ENCODE assay signal across 9 mouse cellular contexts in the genomic region with DNA sequence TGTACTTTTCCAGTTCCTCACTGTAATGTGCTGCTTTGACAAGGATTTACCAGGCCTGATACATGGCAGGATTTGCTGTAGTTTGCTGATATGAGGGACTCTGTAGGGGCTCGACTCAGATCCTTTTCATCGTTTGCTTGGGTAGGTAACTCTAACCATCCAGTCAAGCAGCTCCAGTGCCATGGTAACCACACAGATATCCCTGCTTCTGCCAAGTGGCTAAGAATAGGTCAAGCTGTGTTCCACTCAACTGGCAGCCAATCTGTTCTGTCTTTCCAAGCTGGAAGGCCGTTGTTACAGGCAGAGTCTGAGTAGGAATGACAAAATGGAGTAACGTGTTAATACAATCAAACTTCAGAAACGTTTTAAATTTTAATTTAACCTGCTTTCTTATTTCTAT.
DNase-seq lines count a peak whose midpoint lies in the region; ATAC-seq lines count a peak whose summit lies in the region.
"Had no signal": no experiment of that assay in that cellular context is flagged by ENCODE, and none has a peak within 500 bp of the region (broad histone marks: within the 10 kb centered on the region; RNA-seq: fewer than 3 reads in every experiment).

No protein-coding gene starts in this region.

- no peaks in the 10 kb centered on the region for H3K4me1 ChIP-seq in heart, embryonic 11.5 days (ENCODE audit: control insufficient read depth, insufficient read depth, low read length)
- H3K4me1 ChIP-seq in embryonic facial prominence, embryonic 10.5 days: 0 out of 2 replicates have a peak, but pooled peaks cover 2% of the 10 kb centered on the region
- H3K4me1 ChIP-seq in limb, embryonic 10.5 days: no peaks in the 10 kb centered on the region
- H3K4me1 ChIP-seq: limb, embryonic 13.5 days had no signal

- no peak for ATAC-seq in heart, embryonic 11.5 days (replicated peaks; ENCODE audit: insufficient number of reproducible peaks, low FRiP score, low TSS enrichment)
- ATAC-seq in CD4-positive, CD25-positive, alpha-beta regulatory T cell, adult 4 months: no peak

- H3K4me3 ChIP-seq in heart, embryonic 11.5 days (ENCODE audit: low read depth, low read length): no peak overlapping the region
- no peak overlapping the region for H3K4me3 ChIP-seq in embryonic facial prominence, embryonic 10.5 days
- no peak overlapping the region for H3K4me3 ChIP-seq in limb, embryonic 10.5 days
- H3K4me3 ChIP-seq: limb, embryonic 13.5 days had no signal

- no peaks in the 10 kb centered on the region for H3K36me3 ChIP-seq in heart, embryonic 11.5 days (ENCODE audit: control insufficient read depth, insufficient read depth, low read length)
- H3K36me3 ChIP-seq in embryonic facial prominence, embryonic 10.5 days (replicated peaks): no peaks in the 10 kb centered on the region
- no peaks in the 10 kb centered on the region for H3K36me3 ChIP-seq in limb, embryonic 10.5 days
- H3K36me3 ChIP-seq: limb, embryonic 13.5 days had no signal

- H3K9me3 ChIP-seq in heart, embryonic 11.5 days (replicated peaks; ENCODE audit: control insufficient read depth, low read length): no peaks in the 10 kb centered on the region
- no peaks in the 10 kb centered on the region for H3K9me3 ChIP-seq in embryonic facial prominence, embryonic 10.5 days
- no peaks in the 10 kb centered on the region for H3K9me3 ChIP-seq in limb, embryonic 10.5 days (replicated peaks)
- H3K9me3 ChIP-seq: limb, embryonic 13.5 days had no signal

- no peak overlapping the region for H3K4me2 ChIP-seq in heart, embryonic 11.5 days
- H3K4me2 ChIP-seq: limb, embryonic 13.5 days had no signal

- no peak overlapping the region for H3K27ac ChIP-seq in heart, embryonic 11.5 days (ENCODE audit: low read depth, low read length)
- H3K27ac ChIP-seq in embryonic facial prominence, embryonic 10.5 days (replicated peaks): no peak overlapping the region
- H3K27ac ChIP-seq in limb, embryonic 10.5 days: no peak overlapping the region
- H3K27ac ChIP-seq: limb, embryonic 13.5 days had no signal

- H3K9ac ChIP-seq in heart, embryonic 11.5 days (ENCODE audit: low read depth, low read length): no peak overlapping the region
- H3K9ac ChIP-seq: limb, embryonic 13.5 days had no signal

- peak; percentile 26 to 47 for DNase-seq in heart, adult 18-20 months
- peak; percentile 16 for DNase-seq in brain, embryonic 18.5 days (ENCODE audit: low read depth, low spot score)
- DNase-seq in heart, adult 9 months (ENCODE audit: low spot score in 2 of 2): peak; percentile 27 to 31
- peak; percentile 9 to 51 for DNase-seq in left cerebral cortex, postnatal 25 days (ENCODE audit: low spot score in 2 of 2)
- no peak for DNase-seq in embryonic facial prominence, embryonic 10.5 days (ENCODE audit: low spot score)
- DNase-seq in limb, embryonic 10.5 days (ENCODE audit: low spot score): no peak

- WGBS in heart, embryonic 11.5 days (ENCODE audit: insufficient replicate concordance): 50% methylated on average over 5 of the region's 5 CpGs
- 78% methylated on average over 5 of the region's 5 CpGs for WGBS in embryonic facial prominence, embryonic 10.5 days
- 89% methylated on average over 5 of the region's 5 CpGs for WGBS in limb, embryonic 10.5 days

- H3K27me3 ChIP-seq in heart, embryonic 11.5 days (ENCODE audit: control insufficient read depth, insufficient read depth, low read length): no peaks in the 10 kb centered on the region
- no peaks in the 10 kb centered on the region for H3K27me3 ChIP-seq in embryonic facial prominence, embryonic 10.5 days (replicated peaks; ENCODE audit: low read depth, poor library complexity, severe bottlenecking)
- no peaks in the 10 kb centered on the region for H3K27me3 ChIP-seq in limb, embryonic 10.5 days (ENCODE audit: low read depth, poor library complexity, severe bottlenecking)
- H3K27me3 ChIP-seq: limb, embryonic 13.5 days had no signal

- intact Hi-C loops in left cerebral cortex, postnatal 25 days (cut with DNase I): no loop called here

Comparison
In these comparisons a context has a peak if more than half of its experiments do, and no peak if none do; other contexts are left out.
1. DNase-seq: peak in heart, adult 18-20 months (2 of 2), brain, embryonic 18.5 days (single experiment), heart, adult 9 months (2 of 2) and left cerebral cortex, postnatal 25 days (2 of 2); none in embryonic facial prominence, embryonic 10.5 days (single experiment) and limb, embryonic 10.5 days (single experiment).